Mouse (Mus musculus) CH12.LX (cell line): ENCODE results near the gene Gmds.

Experiments used
- CTCF ChIP-seq, 2 experiments: IDR thresholded peaks in 1 of 2; conservative IDR thresholded peaks in 1 of 2; 2 replicates each; pipeline ENCODE4 v1.5.1; 2011 to 2012; ENCODE audit warnings: low read depth in 2 of 2, low read length in 2 of 2, improper control_type of control experiment in 1 of 2, inconsistent platforms in 1 of 2, mild to moderate bottlenecking in 1 of 2, moderate library complexity in 1 of 2
- HCFC1 ChIP-seq: IDR thresholded peaks from 2 replicates; pipeline ENCODE4 v1.6.1; 2012; ENCODE audit warnings: low read depth, mild to moderate bottlenecking, inconsistent platforms, low read length, improper control_type of control experiment
- POLR2A ChIP-seq: IDR thresholded peaks from 2 replicates; pipeline ENCODE4 v1.6.1; 2011; ENCODE audit warnings: low read depth, mild to moderate bottlenecking, improper control_type of control experiment, low read length
- POLR2AphosphoS2 ChIP-seq: IDR thresholded peaks from 2 replicates; pipeline ENCODE4 v1.6.1; 2011; ENCODE audit warnings: low read depth, low read length, improper control_type of control experiment
- RAD21 ChIP-seq: IDR thresholded peaks from 2 replicates; pipeline ENCODE4 v1.6.1; 2011; ENCODE audit warnings: low read depth, mild to moderate bottlenecking, low read length, improper control_type of control experiment, moderate library complexity
- TCF12 ChIP-seq: IDR thresholded peaks from 2 replicates; pipeline ENCODE4 v1.6.1; 2014; ENCODE audit warnings: low read depth, mild to moderate bottlenecking, inconsistent platforms, low read length, improper control_type of control experiment
- UBTF ChIP-seq: IDR thresholded peaks from 2 replicates; pipeline ENCODE4 v1.6.1; 2012; ENCODE audit warnings: low read depth, mild to moderate bottlenecking, inconsistent platforms, low read length, improper control_type of control experiment, moderate library complexity
- USF1 ChIP-seq: IDR thresholded peaks from 2 replicates; pipeline ENCODE4 v1.6.1; 2014; ENCODE audit warnings: low read depth, mild to moderate bottlenecking, inconsistent platforms, low read length, improper control_type of control experiment
- USF2 ChIP-seq: conservative IDR thresholded peaks from 2 replicates; pipeline ENCODE4 v1.6.1; 2011; ENCODE audit warnings: low read depth, low read length, improper control_type of control experiment
- ZNF384 ChIP-seq: IDR thresholded peaks from 2 replicates; pipeline ENCODE4 v1.6.1; 2012; ENCODE audit warnings: low read depth, low read length, improper control_type of control experiment, inconsistent platforms

DNA sequence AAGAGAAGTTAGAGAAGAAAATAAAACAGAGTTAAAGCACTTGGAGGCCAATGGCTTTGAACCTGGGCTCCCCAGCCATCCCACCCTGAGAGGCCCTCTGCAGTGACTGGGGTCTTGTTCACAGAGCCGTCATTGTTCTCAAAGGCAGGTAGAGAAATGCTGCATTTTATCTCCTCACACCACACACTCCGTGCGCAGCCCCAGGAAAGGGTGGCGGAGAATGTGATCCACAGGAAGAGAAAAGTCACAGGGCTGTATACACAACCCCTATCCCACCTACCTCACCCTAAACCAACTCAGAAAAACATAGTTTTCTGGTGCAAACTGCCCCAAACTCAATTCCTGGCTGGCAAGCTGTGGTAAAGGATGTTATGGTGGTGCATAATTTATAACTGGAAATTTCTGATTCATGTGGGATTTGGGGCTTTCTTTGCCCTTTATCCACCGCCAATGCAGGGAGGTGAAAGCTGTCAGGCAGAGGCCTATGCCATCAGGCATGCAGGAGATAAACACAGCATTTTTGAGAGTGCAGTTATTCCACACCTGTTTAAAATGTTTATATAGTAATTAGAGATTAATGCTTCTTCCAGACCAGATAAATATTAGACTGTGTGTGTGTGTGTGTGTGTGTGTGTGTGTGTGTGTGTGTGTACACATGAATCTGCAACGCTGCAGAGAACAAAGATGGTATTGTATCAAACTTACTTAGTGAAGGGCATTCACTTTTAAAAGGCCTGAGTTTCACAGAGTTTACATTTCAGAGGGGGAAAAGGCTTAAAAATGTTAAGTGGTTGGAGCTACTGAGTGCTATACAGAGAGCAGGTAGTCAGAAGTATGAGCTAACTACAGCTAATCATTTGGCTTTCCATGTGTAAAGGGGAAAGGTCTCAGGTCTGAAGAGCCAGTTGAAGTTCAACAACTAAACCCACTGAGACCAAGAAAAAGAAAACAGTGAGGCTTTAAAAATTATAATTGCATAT, 290.3 kb downstream of the Gmds start:
- TF ChIP-seq POLR2AphosphoS2 = no peak
- TF ChIP-seq HCFC1 = no peak
- TF ChIP-seq CTCF (conservative IDR thresholded peaks at IDR 0.05 in 1 of 2, IDR thresholded peaks at IDR 0.05 in 1 of 2; ENCODE audit: low read depth in 2 of 2, low read length in 2 of 2) = no peak
- no peak for TF ChIP-seq RAD21
- no peak for TF ChIP-seq USF1
- no peak for TF ChIP-seq UBTF
- no peak for TF ChIP-seq TCF12
- TF ChIP-seq ZNF384 = no peak
- no peak for TF ChIP-seq USF2
- no peak for TF ChIP-seq POLR2A
